Mouse (Mus musculus) layer of hippocampus, adult 2 months (tissue): ENCODE data around the gene Grxcr1. TPM values are rescaled to one million over a fixed set of nuclear protein-coding genes. Genes with fewer than 3 reads are reported as not detected.

Experiments used
- DNase-seq, 2 experiments: peaks; one replicate each; pipeline ENCODE4 v3.0.0; 2022; ENCODE audit warnings: low spot score in 2 of 2
- H3K27ac ChIP-seq: fragments of 200-600 bp; 2 replicates; pipeline ENCODE4 v1.8.1; 2022
- H3K4me3 ChIP-seq: fragments of 200-600 bp; 2 replicates; pipeline ENCODE4 v1.8.1; 2022; ENCODE audit warnings: mild to moderate bottlenecking
- CTCF ChIP-seq: fragments of 200-600 bp; conservative IDR thresholded peaks from 2 replicates; pipeline ENCODE4 v1.8.1; 2022; ENCODE audit warnings: antibody characterized with exemption, mild to moderate bottlenecking, moderate library complexity
- long read RNA-seq, 2 experiments: library from polyadenylated mRNA; stranded (forward); transcript quantifications; one replicate each; pipeline ENCODE4 v2.0.0; 2021; ENCODE audit warnings: borderline mapping rate in 2 of 2
- total RNA-seq, 2 experiments: library from RNA; stranded (reverse); gene quantifications; 2 replicates each; pipeline ENCODE4 v1.2.3; 2021

The Grxcr1 gene
- total RNA-seq = not detected
- long read RNA-seq, experiment 1 = 0 reads
- long read RNA-seq, experiment 2 = 0 reads

- no peak for DNase-seq
- Histone ChIP-seq H3K27ac (no peak within 1 kb of the TSS), H3K4me3 (no peak within 1 kb of the TSS)
- no peak for TF ChIP-seq CTCF
Measured at GRCm38 (mm10) chr5:68031744-68032143, at the start of gene Grxcr1. Gene Grxcr1 (plus strand): TSS chr5:68031835.

DNA sequence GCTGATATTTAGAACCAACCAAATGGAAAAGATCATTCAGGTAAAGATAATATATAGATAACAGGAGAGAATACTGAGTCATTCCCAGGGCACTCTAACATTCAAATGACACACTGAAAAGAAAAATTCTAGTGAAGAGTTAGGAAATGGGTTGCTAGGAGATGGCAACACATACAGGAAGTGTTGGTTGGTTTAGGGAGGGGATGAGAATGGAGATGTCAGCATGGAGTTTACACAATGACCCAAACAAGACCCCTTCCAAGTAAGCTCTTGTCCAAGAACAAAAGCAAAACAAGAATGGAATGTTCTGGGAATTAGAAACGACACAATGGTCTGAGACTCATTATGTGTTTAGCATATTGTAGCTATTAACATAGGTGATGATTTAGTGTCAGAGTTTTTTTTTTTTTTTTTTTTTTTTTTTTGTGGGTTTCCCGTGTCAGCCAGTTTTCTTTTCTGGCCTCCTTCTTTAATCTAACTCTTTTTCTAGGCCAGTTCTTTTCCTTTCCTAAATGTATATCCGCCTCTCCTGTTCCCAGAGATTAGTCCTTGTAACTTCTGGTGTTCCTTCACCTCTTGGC, 49.6 kb upstream of the Grxcr1 start:
- Histone ChIP-seq H3K27ac (no peak overlapping the region), H3K4me3 (no peak overlapping the region)
- no peak for DNase-seq
- TF ChIP-seq CTCF = no peak

- Histone ChIP-seq H3K4me3 (no peak overlapping the region), H3K27ac (no peak overlapping the region)
- no peak for DNase-seq
- no peak for TF ChIP-seq CTCF
Measured at GRCm38 (mm10) chr5:67990426-67990825, 41.2 kb upstream of the Grxcr1 start.

DNA sequence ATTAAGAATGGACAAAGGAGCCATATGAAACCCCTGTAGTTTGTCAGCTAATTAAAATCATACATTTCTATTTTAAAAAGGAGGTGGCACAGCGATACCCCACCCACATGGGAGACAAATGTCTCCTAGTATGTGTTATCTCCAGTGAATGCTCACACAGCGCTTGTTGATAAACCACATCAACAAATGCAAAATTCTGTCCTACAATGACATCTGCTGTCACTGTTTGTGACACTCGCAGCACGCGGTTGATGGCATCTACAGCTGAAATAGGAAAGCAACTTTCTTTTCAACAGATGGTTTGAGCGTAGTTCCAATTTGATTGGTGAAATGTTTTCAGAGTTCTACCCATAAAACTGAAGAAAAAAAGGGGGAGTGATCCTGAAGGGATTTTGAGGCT, 29.0 kb upstream of the Grxcr1 start:
- Histone ChIP-seq H3K4me3 (no peak overlapping the region), H3K27ac (no peak overlapping the region)
- TF ChIP-seq CTCF = peak; percentile 54
- peak; percentile 16 to 23 for DNase-seq

DNA sequence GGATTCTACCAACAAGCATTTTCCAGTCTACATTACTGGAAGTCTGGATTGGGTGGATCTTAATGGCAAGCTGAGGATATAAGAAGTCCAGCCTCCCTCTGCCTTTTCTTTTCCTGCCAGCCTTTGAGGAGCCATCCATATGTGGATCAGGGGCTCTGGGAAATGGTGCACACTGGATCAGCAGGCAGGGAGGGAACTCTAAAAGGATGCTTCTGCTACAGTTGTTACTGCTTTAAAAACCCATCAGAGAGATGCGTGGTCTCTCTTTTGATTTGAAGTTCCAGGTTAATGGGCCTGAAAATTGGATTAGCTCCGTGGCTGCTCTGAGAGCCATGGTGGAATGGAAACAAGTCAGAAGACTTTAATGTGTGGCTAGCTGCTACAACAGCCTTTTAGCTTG, 27.7 kb upstream of the Grxcr1 start:
- Histone ChIP-seq H3K27ac (no peak overlapping the region), H3K4me3 (no peak overlapping the region)
- no peak for DNase-seq
- no peak for TF ChIP-seq CTCF

DNA sequence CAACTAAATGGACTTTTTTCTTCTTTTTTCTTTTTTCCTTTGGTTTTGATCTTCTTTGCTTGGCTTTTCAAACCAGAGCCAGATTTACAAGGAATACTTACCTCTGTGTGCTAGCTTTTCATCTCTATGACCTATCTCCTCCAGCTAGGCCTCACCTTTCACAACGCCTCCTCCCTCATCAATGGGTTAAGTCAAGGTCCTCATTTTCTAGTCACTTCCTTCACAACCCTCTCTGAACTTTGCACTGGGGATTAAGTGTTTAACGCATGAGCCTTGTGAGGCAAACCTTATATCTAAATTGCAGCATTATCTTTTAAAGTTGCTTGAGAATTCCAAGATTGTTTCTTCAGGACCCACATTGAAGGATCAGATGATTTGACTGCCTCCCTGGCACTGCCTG, 27.2 kb upstream of the Grxcr1 start:
- DNase-seq = no peak
- no peak for TF ChIP-seq CTCF
- no peak overlapping the region for H3K27ac ChIP-seq
- no peak overlapping the region for H3K4me3 ChIP-seq

- Histone ChIP-seq H3K4me3 (no peak overlapping the region), H3K27ac (no peak overlapping the region)
- no peak for TF ChIP-seq CTCF
- no peak for DNase-seq
Measured at GRCm38 (mm10) chr5:68007074-68007473, 24.6 kb upstream of the Grxcr1 start.

DNA sequence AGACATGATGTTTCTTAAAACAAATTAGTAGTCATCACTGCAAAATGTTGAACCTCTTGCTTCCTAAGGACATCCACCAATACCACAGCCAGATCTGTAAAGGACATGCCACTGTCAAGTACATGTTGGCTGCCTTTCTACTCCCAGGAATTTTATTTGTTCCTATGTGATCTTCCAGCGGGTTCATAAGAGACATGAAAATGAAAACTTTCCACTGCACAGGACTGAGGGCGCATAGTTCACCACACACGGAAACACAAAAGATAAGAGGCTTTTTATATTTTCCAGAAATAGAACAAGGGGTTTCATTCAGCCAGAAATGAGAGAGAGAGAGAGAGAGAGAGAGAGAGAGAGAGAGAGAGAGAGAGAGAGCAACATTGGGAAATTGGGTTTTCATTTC, 20.1 kb upstream of the Grxcr1 start:
- DNase-seq = no peak
- H3K27ac ChIP-seq = no peak overlapping the region
- TF ChIP-seq CTCF = no peak
- H3K4me3 ChIP-seq = no peak overlapping the region

DNA sequence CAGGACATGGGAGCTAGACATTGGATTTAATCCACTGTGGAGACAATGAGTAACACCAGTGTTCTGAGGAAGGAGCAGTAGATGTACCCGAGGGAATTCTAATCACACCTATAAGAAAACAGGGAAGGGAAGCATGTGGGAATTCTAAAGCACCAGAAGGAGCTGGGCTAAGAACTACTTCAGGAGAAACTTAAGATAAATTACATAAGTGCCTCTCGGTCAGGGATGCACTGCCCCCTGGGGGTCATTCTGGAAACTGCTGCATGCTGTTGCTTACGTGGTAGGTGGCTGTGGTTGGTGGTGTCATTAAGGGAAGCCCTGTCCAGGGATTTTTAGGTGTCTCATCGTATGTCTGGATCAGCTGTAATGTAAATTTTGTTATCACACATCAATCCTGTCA, 19.0 kb upstream of the Grxcr1 start:
- peak; percentile 95 for TF ChIP-seq CTCF
- peak; percentile 66 to 84 for DNase-seq
- Histone ChIP-seq H3K4me3 (no peak overlapping the region), H3K27ac (no peak overlapping the region)

DNA sequence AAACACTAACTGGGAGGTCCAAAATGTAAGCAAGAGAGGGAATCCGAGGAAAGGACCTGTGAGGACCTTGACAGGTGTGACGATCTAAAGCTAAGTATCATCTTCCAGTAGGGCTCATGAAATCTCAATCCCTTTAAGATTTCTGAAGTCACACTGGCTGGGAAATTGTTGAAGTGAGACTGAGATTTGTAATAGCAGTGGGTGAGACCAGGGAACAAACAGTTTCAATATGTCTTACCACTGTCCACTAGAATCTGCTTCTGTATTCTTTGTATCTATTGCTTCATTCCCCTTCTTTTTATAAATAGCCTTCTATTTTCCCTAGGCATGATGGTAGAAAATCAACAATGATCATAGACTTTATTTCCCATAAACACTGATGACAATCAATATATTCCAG, 10.8 kb upstream of the Grxcr1 start:
- DNase-seq = no peak
- no peak for TF ChIP-seq CTCF

GRCm38 (mm10) chr5:68026658-68027422, 4.8 kb upstream of the Grxcr1 start:
- no peak for TF ChIP-seq CTCF
- Histone ChIP-seq H3K4me3 (no peak overlapping the region), H3K27ac (no peak overlapping the region)
- DNase-seq = no peak

More for the DNA sequence above, 10.8 kb upstream of the Grxcr1 start:
- Histone ChIP-seq H3K27ac (no peak overlapping the region), H3K4me3 (no peak overlapping the region)

GRCm38 (mm10) chr5:68027474-68027873, 4.2 kb upstream of the Grxcr1 start:
- Histone ChIP-seq H3K27ac (no peak overlapping the region), H3K4me3 (no peak overlapping the region)
- no peak for DNase-seq
- no peak for TF ChIP-seq CTCF

DNA sequence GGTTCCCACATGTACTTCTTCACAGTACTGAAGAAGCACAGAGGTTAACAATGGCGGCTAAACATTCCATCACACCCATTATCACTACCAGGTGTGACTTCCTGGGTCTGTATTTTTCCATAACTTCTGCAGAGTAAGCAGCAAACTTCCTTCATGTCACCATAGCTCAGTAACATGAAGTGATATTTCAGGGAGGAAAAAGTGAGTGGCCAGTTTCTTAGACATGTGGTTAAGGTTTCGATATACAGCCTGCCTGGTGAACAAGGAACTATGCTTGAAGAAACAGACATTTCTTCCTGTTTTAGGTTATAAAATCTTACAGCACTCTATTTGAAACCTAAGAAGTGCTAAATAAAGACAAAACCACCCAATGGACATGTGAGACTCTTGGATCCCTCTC, 1.7 kb downstream of the Grxcr1 start:
- Histone ChIP-seq H3K27ac (no peak overlapping the region), H3K4me3 (no peak overlapping the region)
- DNase-seq = no peak
- TF ChIP-seq CTCF = no peak

- Histone ChIP-seq H3K4me3 (no peak overlapping the region), H3K27ac (no peak overlapping the region)
- no peak for DNase-seq
- TF ChIP-seq CTCF = no peak
Measured at GRCm38 (mm10) chr5:68039077-68039476, 7.4 kb downstream of the Grxcr1 start.
